Mouse (Mus musculus) T-cell, adult 2 months (primary cell): ENCODE measurements around the gene Jade2.
A peak's percentile ranks its signal among the peaks of the same experiment; 100 is the strongest.

Source experiments
- DNase-seq: peaks from one replicate; pipeline ENCODE4 v3.0.0; 2022; ENCODE audit warnings: low spot score

Gene Jade2

GRCm38 (mm10) chr11:51857081-51857671, at the start of gene Jade2:
Jade2 (minus strand) TSS chr11:51857653.
- peak; percentile 59 for DNase-seq

GRCm38 (mm10) chr11:51904224-51904623, 46.8 kb upstream of the Jade2 start:
- no peak for DNase-seq

- no peak for DNase-seq
Measured at GRCm38 (mm10) chr11:51899691-51900090, 42.2 kb upstream of the Jade2 start.

- DNase-seq, result peak; percentile 44
Measured at GRCm38 (mm10) chr11:51898326-51899080, 41.0 kb upstream of the Jade2 start.

- no peak for DNase-seq
Measured at GRCm38 (mm10) chr11:51897311-51897710, 39.9 kb upstream of the Jade2 start.

- no peak for DNase-seq
Measured at GRCm38 (mm10) chr11:51896012-51896411, 38.6 kb upstream of the Jade2 start.

GRCm38 (mm10) chr11:51885681-51886080, 28.2 kb upstream of the Jade2 start:
- DNase-seq, result no peak

- no peak for DNase-seq
Measured at GRCm38 (mm10) chr11:51884092-51884491, 26.6 kb upstream of the Jade2 start.

- DNase-seq, result peak; percentile 85
Measured at GRCm38 (mm10) chr11:51883670-51884069, 26.2 kb upstream of the Jade2 start.

GRCm38 (mm10) chr11:51881776-51882175, 24.3 kb upstream of the Jade2 start:
- DNase-seq, result no peak

GRCm38 (mm10) chr11:51881041-51881730, 23.7 kb upstream of the Jade2 start:
- no peak for DNase-seq

GRCm38 (mm10) chr11:51876943-51877344, 19.5 kb upstream of the Jade2 start:
- no peak for DNase-seq

GRCm38 (mm10) chr11:51875792-51876195, 18.3 kb upstream of the Jade2 start:
- DNase-seq, result no peak

GRCm38 (mm10) chr11:51875086-51875485, 17.6 kb upstream of the Jade2 start:
- no peak for DNase-seq

GRCm38 (mm10) chr11:51874266-51875036, 17.0 kb upstream of the Jade2 start:
- peak; percentile 30 for DNase-seq

GRCm38 (mm10) chr11:51873141-51873540, 15.7 kb upstream of the Jade2 start:
- no peak for DNase-seq

- DNase-seq, result no peak
Measured at GRCm38 (mm10) chr11:51867261-51867660, 9.8 kb upstream of the Jade2 start.

GRCm38 (mm10) chr11:51866020-51866419, 8.6 kb upstream of the Jade2 start:
- no peak for DNase-seq

GRCm38 (mm10) chr11:51860666-51861065, 3.2 kb upstream of the Jade2 start:
- DNase-seq, result no peak

GRCm38 (mm10) chr11:51859561-51859960, 2.1 kb upstream of the Jade2 start:
- no peak for DNase-seq

GRCm38 (mm10) chr11:51858528-51859051, 1.1 kb upstream of the Jade2 start:
- peak; percentile 72 for DNase-seq
